Mouse (Mus musculus): Measurements from ENCODE around the gene Nup107. TPM values are rescaled to one million over a fixed set of nuclear protein-coding genes. Genes with fewer than 3 reads are reported as not detected.

Nup107 gene
- total and polyA plus RNA-seq, 2 experiments from 2014 or later, result 12.5 to 19.0 TPM

DNA sequence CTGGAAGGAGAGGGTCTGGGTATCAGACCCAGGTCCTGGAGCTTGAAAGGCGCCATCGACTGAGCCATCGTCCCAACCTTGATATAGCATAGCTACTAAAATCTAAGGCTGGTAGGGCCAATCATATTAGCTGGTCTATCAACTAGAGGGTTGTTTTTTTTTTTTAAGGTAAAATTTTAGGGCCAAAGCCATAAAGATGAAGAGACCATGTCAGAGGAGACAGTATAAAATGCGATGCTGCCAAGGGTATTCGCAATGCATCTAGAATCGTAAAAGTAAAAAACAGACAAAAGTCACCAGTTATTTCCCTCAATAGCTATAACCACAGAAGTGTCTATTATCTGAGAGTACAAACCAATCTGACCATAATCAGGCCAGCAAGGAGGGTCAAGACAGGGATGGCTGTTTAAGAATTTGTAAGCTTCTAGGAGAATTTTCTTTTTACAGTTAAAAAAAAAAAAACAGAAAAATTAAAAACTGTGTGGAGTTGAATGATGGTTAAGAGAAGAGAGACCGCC, 40.1 kb downstream of the Nup107 start:
- H3K9ac ChIP-seq (replicated peaks; ENCODE audit: low read length), result no peak overlapping the region
- DNase-seq (ENCODE audit: low spot score) (no peak), ATAC-seq (no peak)
- no peaks in the 10 kb centered on the region for H3K4me1 ChIP-seq (ENCODE audit: insufficient read depth, low read length)
- no peaks in the 10 kb centered on the region for H3K9me3 ChIP-seq (ENCODE audit: low read length)
- H3K4me3 ChIP-seq (ENCODE audit: low read length), result no peak overlapping the region
- H3K27me3 ChIP-seq (ENCODE audit: insufficient read depth, low read length), result no peaks in the 10 kb centered on the region
- H3K36me3 ChIP-seq (ENCODE audit: insufficient read depth, low read length), result peaks cover 16% of the 10 kb centered on the region; the same call in 1 of the 2 replicates
- no peak for TF ChIP-seq CTCF (IDR thresholded peaks at IDR 0.05; ENCODE audit: low read depth)
- over 99% methylated on average over 7 of the region's 7 CpGs for WGBS
- H3K4me2 ChIP-seq (ENCODE audit: low read depth, low read length), result no peak overlapping the region
- H3K27ac ChIP-seq, result no peak overlapping the region

DNA sequence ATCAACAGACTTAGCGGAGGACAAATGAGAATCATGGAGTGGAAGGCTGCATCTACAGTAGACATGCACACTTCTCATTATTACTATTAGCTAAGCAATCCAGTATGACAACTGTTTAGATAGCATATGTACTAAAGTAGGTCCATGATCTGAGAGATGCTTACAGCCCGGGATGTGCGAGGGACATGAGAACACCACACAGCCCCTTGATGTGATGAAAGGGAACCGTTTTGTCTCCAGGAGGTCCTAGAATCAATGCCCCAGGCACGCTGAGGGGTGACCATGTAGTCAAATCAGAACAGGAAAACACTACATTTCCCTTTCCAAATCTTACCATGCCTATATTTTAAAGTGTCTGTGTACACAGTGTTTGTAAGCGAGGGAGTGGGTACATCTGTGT, 40.8 kb downstream of the Nup107 start:
- Histone ChIP-seq H3K4me1 (ENCODE audit: insufficient read depth, low read length) (no peaks in the 10 kb centered on the region), H3K4me3 (ENCODE audit: low read length) (no peak overlapping the region), H3K9ac (replicated peaks; ENCODE audit: low read length) (no peak overlapping the region), H3K27me3 (ENCODE audit: insufficient read depth, low read length) (no peaks in the 10 kb centered on the region), H3K9me3 (ENCODE audit: low read length) (no peaks in the 10 kb centered on the region), H3K4me2 (ENCODE audit: low read depth, low read length) (no peak overlapping the region), H3K36me3 (ENCODE audit: insufficient read depth, low read length) (peaks cover 10% of the 10 kb centered on the region; the same call in 1 of the 2 replicates), H3K27ac (no peak overlapping the region)
- ATAC-seq (no peak), DNase-seq (ENCODE audit: low spot score) (no peak)
- no peak for TF ChIP-seq CTCF (IDR thresholded peaks at IDR 0.05; ENCODE audit: low read depth)
- WGBS, result 94% methylated on average over 6 of the region's 6 CpGs

DNA sequence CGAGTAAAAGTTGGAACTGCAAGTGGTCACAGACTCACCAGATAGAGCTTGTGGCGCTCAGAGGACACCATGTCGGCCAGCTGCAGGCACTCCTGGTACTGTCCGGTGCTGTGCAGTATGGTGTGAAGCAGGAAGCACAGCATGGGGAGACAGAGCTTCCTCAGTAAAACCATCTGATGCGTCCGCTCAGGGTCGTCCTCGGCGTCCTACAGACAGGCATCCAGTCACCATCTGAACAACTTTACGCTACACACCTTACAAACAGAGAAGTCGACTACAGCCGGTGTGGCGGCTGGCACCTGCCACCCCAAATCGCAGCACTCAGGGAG, 41.3 kb downstream of the Nup107 start:
- no peak overlapping the region for H3K4me3 ChIP-seq (ENCODE audit: low read length)
- no peaks in the 10 kb centered on the region for H3K27me3 ChIP-seq (ENCODE audit: insufficient read depth, low read length)
- H3K27ac ChIP-seq, result no peak overlapping the region
- H3K9me3 ChIP-seq (ENCODE audit: low read length), result no peaks in the 10 kb centered on the region
- DNase-seq (ENCODE audit: low spot score), result no peak
- no peaks in the 10 kb centered on the region for H3K4me1 ChIP-seq (ENCODE audit: insufficient read depth, low read length)
- peaks cover 7% of the 10 kb centered on the region; the same call in 1 of the 2 replicates for H3K36me3 ChIP-seq (ENCODE audit: insufficient read depth, low read length)
- H3K4me2 ChIP-seq (ENCODE audit: low read depth, low read length), result no peak overlapping the region
- TF ChIP-seq CTCF (IDR thresholded peaks at IDR 0.05; ENCODE audit: low read depth), result no peak
- no peak for ATAC-seq
- no peak overlapping the region for H3K9ac ChIP-seq (replicated peaks; ENCODE audit: low read length)
- 95% methylated on average over 14 of the region's 14 CpGs for WGBS

DNA sequence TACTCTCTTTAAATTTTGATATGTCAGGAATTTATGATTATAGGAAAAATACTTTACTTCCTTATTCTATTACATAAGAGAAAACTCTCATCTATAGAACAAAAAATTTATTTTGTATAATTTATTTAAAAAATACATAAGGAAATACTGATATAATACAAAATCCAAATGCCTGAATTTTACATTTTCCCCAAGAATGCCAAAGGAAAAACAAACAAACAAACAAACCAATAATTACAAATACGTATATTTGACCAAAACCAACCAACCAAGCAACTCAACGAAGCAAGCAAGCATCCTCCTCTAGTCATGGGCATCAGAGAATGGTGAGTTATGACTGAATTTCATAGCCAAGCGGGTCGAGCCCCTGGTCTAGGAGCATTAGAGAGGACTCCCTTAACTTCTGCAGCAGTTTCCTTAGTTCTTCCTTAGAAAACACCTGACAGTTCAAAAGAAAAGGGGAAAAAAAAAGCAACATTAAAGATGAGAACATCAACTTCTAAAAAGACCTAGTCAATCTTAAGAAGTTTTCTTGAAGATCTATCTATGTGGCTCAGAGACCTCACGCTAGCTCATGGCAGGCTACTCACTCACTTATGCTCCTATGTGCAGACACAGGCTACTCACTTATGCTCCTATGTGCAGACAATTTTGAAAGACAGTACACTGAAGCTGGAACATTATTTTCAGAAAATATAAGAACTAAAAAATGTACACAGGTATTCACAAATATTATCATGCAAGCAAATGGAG, 41.8 kb downstream of the Nup107 start:
- DNase-seq (ENCODE audit: low spot score), result no peak
- 98% methylated on average over 5 of the region's 5 CpGs for WGBS

DNA sequence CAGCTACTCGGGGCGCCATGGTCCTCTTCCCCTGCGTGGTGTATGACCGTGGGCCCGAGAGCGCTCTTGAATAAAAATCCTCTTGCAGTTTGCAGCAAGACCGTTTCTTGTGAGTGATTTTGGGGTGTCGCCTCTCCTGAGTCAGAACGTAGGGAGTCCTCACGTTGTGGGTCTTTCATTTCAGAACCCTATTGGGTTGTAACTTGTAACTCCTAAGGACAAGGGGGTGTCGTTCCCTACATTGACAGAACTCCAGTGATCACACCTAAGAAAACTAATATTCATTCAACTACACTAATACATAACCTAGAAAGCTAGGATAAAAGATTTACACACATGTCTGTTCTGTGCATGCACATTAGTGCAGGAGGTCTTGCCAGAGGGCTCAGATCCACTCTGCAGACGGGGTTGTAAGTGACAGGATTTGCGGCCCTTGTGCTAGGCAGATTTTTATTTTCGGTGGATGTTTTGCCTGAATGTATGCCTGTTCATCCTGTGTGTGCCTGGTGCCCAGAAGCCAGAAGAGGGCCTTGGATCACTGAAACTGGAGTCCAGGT, 42.6 kb downstream of the Nup107 start:
- Histone ChIP-seq H3K27ac (no peak overlapping the region), H3K4me1 (ENCODE audit: insufficient read depth, low read length) (peaks cover 1% of the 10 kb centered on the region; the same call in 1 of the 2 replicates), H3K4me3 (ENCODE audit: low read length) (no peak overlapping the region), H3K36me3 (ENCODE audit: insufficient read depth, low read length) (peaks cover 4% of the 10 kb centered on the region; the same call in 1 of the 2 replicates), H3K9me3 (ENCODE audit: low read length) (no peaks in the 10 kb centered on the region), H3K27me3 (ENCODE audit: insufficient read depth, low read length) (no peaks in the 10 kb centered on the region), H3K4me2 (ENCODE audit: low read depth, low read length) (no peak overlapping the region), H3K9ac (replicated peaks; ENCODE audit: low read length) (no peak overlapping the region)
- TF ChIP-seq CTCF (IDR thresholded peaks at IDR 0.05; ENCODE audit: low read depth), result no peak
- DNase-seq (ENCODE audit: low spot score), result no peak
- 95% methylated on average over 14 of the region's 14 CpGs for WGBS
- ATAC-seq, result no peak

More for the DNA sequence above, 41.8 kb downstream of the Nup107 start:
- Histone ChIP-seq H3K4me1 (ENCODE audit: insufficient read depth, low read length) (no peaks in the 10 kb centered on the region), H3K27ac (no peak overlapping the region), H3K4me3 (ENCODE audit: low read length) (no peak overlapping the region), H3K36me3 (ENCODE audit: insufficient read depth, low read length) (peaks cover 4% of the 10 kb centered on the region; the same call in 1 of the 2 replicates), H3K9ac (replicated peaks; ENCODE audit: low read length) (no peak overlapping the region), H3K27me3 (ENCODE audit: insufficient read depth, low read length) (no peaks in the 10 kb centered on the region), H3K9me3 (ENCODE audit: low read length) (no peaks in the 10 kb centered on the region), H3K4me2 (ENCODE audit: low read depth, low read length) (no peak overlapping the region)
- no peak for TF ChIP-seq CTCF (IDR thresholded peaks at IDR 0.05; ENCODE audit: low read depth)
- ATAC-seq, result no peak

DNA sequence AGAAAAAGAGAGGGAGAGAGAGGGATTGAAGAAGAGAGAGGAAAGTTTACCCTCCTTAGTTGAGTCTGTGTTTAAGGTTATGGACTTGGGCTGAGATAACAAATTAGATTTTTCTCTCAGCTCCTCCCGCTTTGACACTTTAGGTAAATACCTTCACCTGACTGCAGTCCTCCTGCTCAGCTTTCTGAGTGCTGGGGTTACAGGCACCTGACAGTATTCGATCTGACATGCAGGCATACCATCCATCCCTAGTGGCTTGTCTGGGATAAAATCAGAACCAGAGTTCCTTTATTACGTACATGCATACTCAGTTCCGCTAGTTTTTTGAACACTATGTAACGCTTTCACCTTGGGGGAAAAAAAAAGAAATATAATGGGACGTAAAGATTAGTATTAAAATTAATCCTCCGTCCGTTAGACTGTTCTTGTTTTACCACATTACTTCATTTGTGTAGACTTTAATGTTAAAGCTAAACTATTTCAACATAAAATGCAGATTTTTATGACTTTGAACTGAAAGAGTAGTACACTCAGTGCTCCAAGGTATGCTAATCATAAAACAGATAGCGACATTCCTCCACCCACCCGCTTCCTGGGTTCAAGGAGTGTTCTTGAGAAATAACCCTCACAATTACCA, 43.3 kb downstream of the Nup107 start:
- Histone ChIP-seq H3K4me2 (ENCODE audit: low read depth, low read length) (no peak overlapping the region), H3K9me3 (ENCODE audit: low read length) (no peaks in the 10 kb centered on the region), H3K36me3 (ENCODE audit: insufficient read depth, low read length) (peaks cover 4% of the 10 kb centered on the region; the same call in 1 of the 2 replicates), H3K27ac (no peak overlapping the region), H3K9ac (replicated peaks; ENCODE audit: low read length) (no peak overlapping the region), H3K4me3 (ENCODE audit: low read length) (no peak overlapping the region), H3K27me3 (ENCODE audit: insufficient read depth, low read length) (no peaks in the 10 kb centered on the region), H3K4me1 (ENCODE audit: insufficient read depth, low read length) (peaks cover 5% of the 10 kb centered on the region; the same call in 1 of the 2 replicates)
- WGBS, result 96% methylated on average over 10 of the region's 10 CpGs
- ATAC-seq, result no peak
- no peak for TF ChIP-seq CTCF (IDR thresholded peaks at IDR 0.05; ENCODE audit: low read depth)
- DNase-seq (ENCODE audit: low spot score), result no peak
